Mouse (Mus musculus) midbrain, embryonic 12.5 days (tissue): Measurements from ENCODE around the gene Galntl6. TPM values are rescaled to one million over a fixed set of nuclear protein-coding genes. Genes with fewer than 3 reads are reported as not detected.
"Not testable (repeated sequence)": the region's sequence is repeated elsewhere in the genome, so short reads cannot be mapped to it uniquely, and the experiment has no call there.

ENCODE experiments used
- ATAC-seq: fragments of 200-750 bp; cut with Nextera tagmentation; 2 replicates; pipeline ENCODE4 v1.8.0; 2017; ENCODE audit warnings: low read depth, moderate TSS enrichment, moderate library complexity; ENCODE audit not compliant: low FRiP score
- H3K27ac ChIP-seq: fragments of 300-500 bp; sonication (generic); replicated peaks from 2 replicates; pipeline ENCODE4 v1.5.1; 2016; ENCODE audit warnings: mild to moderate bottlenecking
- H3K27me3 ChIP-seq: fragments of 300-500 bp; sonication (generic); 2 replicates; pipeline ENCODE4 v1.6.1; 2016; ENCODE audit warnings: mild to moderate bottlenecking
- H3K36me3 ChIP-seq: fragments of 300-500 bp; sonication (generic); 2 replicates; pipeline ENCODE4 v1.6.1; 2016
- H3K4me1 ChIP-seq: fragments of 300-500 bp; sonication (generic); 2 replicates; pipeline ENCODE4 v1.6.1; 2016
- H3K4me2 ChIP-seq: fragments of 300-500 bp; sonication (generic); replicated peaks from 2 replicates; pipeline ENCODE4 v1.6.1; 2016; ENCODE audit warnings: mild to moderate bottlenecking, moderate library complexity
- H3K4me3 ChIP-seq: fragments of 300-500 bp; sonication (generic); 2 replicates; pipeline ENCODE4 v1.5.1; 2016; ENCODE audit warnings: mild to moderate bottlenecking
- H3K9ac ChIP-seq: fragments of 300-500 bp; sonication (generic); replicated peaks from 2 replicates; pipeline ENCODE4 v1.6.1; 2016; ENCODE audit warnings: mild to moderate bottlenecking, moderate library complexity
- H3K9me3 ChIP-seq: fragments of 300-500 bp; sonication (generic); 2 replicates; pipeline ENCODE4 v1.6.1; 2016; ENCODE audit warnings: mild to moderate bottlenecking
- WGBS: fragments of 180-500 bp; shearing (Covaris S2); methylation state at CpG from one replicate; pipeline ENCODE4 v1.1.7; 2016; 5-methylcytosine and 5-hydroxymethylcytosine counted together
- polyA plus RNA-seq: library from polyadenylated mRNA; unstranded; fragments of >200 nt; fragmentation: Nextera tagmentation; extraction: Ambion mirVana; gene quantifications from 2 replicates; pipeline ENCODE4 v1.2.1, GENCODE M21; 2016

The Galntl6 gene
- polyA plus RNA-seq, 1 experiment from 2014 or later, result 2.7 TPM

DNA sequence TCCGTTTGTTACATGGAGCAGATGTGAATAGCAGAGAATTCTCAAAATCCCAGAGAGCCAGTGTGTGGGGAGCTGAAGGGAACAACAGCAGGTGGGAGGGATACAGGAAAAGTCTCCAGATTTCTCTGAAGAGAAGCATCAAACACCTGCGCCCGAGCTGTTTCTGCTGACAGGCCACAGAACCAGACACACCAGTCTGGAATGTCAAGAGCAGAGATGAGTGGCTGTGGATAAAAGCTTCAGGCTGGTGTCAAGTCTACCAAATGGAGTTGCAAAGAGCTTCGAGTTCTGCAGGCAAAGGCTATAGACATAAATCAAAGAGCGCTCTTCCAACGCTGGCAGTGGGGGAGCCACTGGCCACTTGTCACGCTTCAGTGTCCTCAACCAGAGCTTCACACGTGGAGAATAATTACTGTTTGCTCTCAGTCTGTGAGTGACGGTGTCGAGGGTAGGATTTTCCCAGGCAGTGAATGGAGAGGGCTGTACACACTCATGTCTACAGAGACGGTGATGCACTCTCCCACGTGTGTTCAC, 1139.6 kb downstream of the Galntl6 start:
- H3K4me1 ChIP-seq, result no peaks in the 10 kb centered on the region
- no peak overlapping the region for H3K9ac ChIP-seq
- H3K27ac ChIP-seq, result no peak overlapping the region
- H3K9me3 ChIP-seq, result no peaks in the 10 kb centered on the region
- H3K4me3 ChIP-seq, result no peak overlapping the region
- H3K4me2 ChIP-seq, result no peak overlapping the region
- H3K36me3 ChIP-seq, result no peaks in the 10 kb centered on the region
- H3K27me3 ChIP-seq, result peaks cover 11% of the 10 kb centered on the region
- 0 out of 2 replicates have a peak, but pooled peaks have one; percentile 41 for ATAC-seq
- 40% methylated on average over 12 of the region's 12 CpGs for WGBS

DNA sequence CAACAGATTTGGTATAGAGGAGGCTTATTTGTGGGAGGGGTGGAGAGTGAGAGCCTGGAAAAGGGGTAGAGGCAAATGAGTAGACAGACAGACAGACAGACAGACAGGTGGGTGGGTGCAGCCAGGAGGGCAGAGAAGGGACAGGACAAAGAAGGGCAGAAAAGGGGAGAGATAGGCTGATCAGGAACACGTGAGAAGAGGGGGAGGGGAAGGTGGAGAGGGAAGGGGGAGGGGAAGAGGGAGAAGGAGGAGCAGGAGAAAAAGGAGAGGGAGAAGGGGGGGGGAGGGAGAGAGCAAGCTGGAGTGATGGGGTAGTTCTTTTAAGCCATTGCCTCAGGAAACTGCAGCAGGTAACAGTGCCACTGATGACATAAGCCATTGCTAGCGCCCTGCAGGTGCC, 1144.9 kb downstream of the Galntl6 start:
- no peak overlapping the region for H3K27ac ChIP-seq
- no peaks in the 10 kb centered on the region for H3K36me3 ChIP-seq
- WGBS, result 28% methylated on average over 2 of the region's 2 CpGs
- H3K4me1 ChIP-seq, result peaks cover 13% of the 10 kb centered on the region
- H3K9ac ChIP-seq, result no peak overlapping the region
- H3K4me2 ChIP-seq, result no peak overlapping the region
- no peak overlapping the region for H3K4me3 ChIP-seq
- H3K9me3 ChIP-seq, result no peaks in the 10 kb centered on the region
- ATAC-seq, result no peak
- peaks cover 15% of the 10 kb centered on the region for H3K27me3 ChIP-seq

DNA sequence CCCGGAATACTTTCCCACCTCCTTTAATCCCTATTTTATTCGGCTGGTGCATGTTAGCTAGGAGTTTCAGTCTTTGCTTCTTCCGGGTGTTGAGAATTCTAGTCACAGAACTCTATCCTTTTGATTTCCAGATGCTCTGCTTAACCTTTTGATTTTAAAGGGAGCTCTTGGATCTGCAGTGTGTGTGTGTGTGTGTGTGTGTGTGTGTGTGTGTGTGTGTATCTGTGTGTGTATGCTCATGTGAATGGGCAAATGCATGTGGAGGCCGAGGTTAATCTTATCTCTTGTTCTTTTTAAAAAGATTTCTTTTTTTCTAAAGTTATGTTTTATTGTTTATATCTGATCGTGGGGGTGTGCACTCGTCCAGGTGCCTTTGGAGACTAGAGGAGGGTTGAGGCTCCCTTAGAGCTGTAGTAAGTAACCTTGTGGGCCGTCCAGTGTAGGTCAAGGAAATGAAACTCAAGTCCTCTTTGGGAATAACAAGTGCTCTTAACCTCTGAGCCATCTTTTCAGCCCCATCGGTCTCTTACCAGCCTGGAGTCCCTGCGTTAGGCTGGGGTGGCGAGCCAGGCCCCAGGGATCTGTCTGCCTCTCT, 1145.9 kb downstream of the Galntl6 start:
- Histone ChIP-seq H3K27ac (no peak overlapping the region), H3K36me3 (no peaks in the 10 kb centered on the region), H3K9me3 (no peaks in the 10 kb centered on the region), H3K27me3 (peaks cover 14% of the 10 kb centered on the region), H3K9ac (no peak overlapping the region), H3K4me3 (no peak overlapping the region), H3K4me1 (peaks cover 13% of the 10 kb centered on the region), H3K4me2 (peak overlapping the region; percentile 35)
- 45% methylated on average over 10 of the region's 10 CpGs for WGBS
- ATAC-seq, result no peak

DNA sequence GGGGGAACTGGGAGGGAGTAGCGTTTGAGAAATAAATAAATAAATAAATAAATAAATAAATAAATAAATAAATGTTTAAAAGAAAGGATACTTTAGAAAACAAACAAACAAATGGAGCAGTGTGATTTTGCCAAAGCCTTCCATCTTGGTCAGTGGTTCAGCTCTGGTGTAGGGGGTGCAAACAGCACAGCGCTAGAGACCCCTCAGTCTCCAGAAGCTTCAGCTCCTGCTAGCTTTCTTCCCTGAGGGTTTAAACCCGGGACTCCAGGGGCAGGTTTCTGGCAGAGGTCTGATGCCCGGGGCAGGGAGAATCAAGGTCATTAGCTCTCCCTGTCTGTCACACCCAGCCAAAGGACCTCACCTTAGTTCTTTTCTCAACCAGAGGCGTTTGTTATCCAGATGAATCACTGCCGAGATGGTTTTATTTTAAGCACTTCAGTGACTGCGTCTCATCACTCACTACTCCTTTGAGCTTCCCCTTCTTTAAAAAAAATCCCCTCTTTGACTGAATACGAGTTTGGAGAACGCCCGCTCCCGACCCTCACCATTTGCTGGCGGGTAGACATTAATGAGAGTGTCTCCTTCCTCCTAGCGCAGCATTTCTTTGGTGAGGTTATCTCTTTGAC, 1146.6 kb downstream of the Galntl6 start:
- 17% methylated on average over 13 of the region's 13 CpGs for WGBS
- peak overlapping the region; percentile 35 for H3K4me2 ChIP-seq
- H3K9ac ChIP-seq, result no peak overlapping the region
- ATAC-seq, result peak; percentile 53; the same call in 1 of the 2 replicates
- no peaks in the 10 kb centered on the region for H3K36me3 ChIP-seq
- H3K27me3 ChIP-seq, result peaks cover 14% of the 10 kb centered on the region
- H3K9me3 ChIP-seq, result no peaks in the 10 kb centered on the region
- H3K4me3 ChIP-seq, result no peak overlapping the region
- H3K27ac ChIP-seq, result no peak overlapping the region
- H3K4me1 ChIP-seq, result peaks cover 13% of the 10 kb centered on the region

DNA sequence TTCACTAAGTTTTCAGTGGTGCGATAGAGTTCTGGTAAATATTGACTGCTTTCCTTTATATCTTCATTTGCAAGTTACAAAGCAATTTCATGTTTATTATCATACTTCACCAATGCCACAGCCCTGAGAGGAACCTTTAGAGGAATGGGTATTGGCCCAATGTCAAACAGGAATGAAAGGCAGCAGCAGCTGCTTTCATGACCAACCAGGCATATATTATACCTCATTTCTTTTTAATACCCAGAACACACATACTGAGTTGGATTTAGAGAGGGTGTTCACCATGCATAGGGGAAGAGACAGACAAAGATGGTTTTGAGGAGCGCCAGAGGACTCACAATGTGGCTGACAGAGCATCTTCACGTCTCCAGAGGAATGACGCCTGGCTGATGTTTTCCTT, 1147.2 kb downstream of the Galntl6 start:
- Histone ChIP-seq H3K4me3 (no peak overlapping the region), H3K9ac (no peak overlapping the region), H3K27me3 (peaks cover 10% of the 10 kb centered on the region), H3K4me1 (peaks cover 13% of the 10 kb centered on the region), H3K27ac (no peak overlapping the region), H3K36me3 (no peaks in the 10 kb centered on the region), H3K9me3 (no peaks in the 10 kb centered on the region), H3K4me2 (no peak overlapping the region)
- ATAC-seq, result no peak
- 71% methylated on average over 4 of the region's 4 CpGs for WGBS

DNA sequence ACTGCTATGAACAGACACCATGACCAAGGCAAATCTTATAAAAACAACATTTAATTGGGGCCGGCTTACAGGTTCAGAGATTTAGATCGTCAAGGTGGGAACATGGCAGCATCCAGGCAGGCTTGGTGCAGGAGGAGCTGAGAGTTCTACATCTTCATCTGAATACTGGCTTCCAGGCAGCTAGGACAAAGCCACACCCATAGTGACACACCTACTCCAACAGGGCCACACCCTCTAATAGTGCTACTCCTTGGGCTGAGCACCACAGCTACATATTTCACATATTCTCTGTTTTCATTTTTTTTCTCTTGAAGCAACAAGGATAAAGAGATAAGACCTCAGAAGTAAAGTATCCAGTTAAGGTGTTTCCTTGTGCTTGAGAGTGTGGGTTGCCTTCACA, 1149.8 kb downstream of the Galntl6 start:
- H3K9ac ChIP-seq, H3K36me3 ChIP-seq: not testable (repeated sequence)

DNA sequence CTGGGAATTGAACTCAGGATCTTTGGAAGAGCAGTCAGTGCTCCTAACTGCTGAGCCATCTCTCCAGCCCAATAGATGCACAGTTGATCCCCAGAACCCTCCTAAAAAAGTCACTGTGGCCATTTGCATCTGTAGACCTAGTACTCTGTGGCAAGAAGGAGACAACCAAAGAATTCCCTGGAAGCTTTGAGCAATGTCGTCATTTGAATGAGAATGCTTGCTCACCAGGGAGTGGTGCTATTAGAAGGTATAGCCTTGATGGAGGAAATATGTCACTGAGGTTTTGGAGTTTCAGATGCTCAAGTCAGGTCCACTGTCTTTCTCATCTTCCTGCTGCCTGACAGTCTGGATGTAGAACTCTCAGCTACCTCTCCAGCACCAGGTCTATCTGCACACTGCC, 1151.5 kb downstream of the Galntl6 start:
- ATAC-seq, result no peak
- no peak overlapping the region for H3K9ac ChIP-seq
- H3K27ac ChIP-seq, result no peak overlapping the region
- peaks cover 6% of the 10 kb centered on the region for H3K4me1 ChIP-seq
- H3K36me3 ChIP-seq, result no peaks in the 10 kb centered on the region
- WGBS, result 69% methylated on average over 1 of the region's 1 CpGs
- H3K4me2 ChIP-seq, result no peak overlapping the region
- H3K27me3 ChIP-seq, result peaks cover 7% of the 10 kb centered on the region; the same call in 1 of the 2 replicates
- H3K4me3 ChIP-seq, result no peak overlapping the region
- H3K9me3 ChIP-seq, result no peaks in the 10 kb centered on the region

More for the DNA sequence above, 1149.8 kb downstream of the Galntl6 start:
- H3K9me3 ChIP-seq, H3K27me3 ChIP-seq, H3K27ac ChIP-seq, H3K4me2 ChIP-seq, ATAC-seq, H3K4me3 ChIP-seq: not testable (repeated sequence)
- peaks cover 13% of the 10 kb centered on the region for H3K4me1 ChIP-seq
- 81% methylated on average over 2 of the region's 2 CpGs for WGBS

DNA sequence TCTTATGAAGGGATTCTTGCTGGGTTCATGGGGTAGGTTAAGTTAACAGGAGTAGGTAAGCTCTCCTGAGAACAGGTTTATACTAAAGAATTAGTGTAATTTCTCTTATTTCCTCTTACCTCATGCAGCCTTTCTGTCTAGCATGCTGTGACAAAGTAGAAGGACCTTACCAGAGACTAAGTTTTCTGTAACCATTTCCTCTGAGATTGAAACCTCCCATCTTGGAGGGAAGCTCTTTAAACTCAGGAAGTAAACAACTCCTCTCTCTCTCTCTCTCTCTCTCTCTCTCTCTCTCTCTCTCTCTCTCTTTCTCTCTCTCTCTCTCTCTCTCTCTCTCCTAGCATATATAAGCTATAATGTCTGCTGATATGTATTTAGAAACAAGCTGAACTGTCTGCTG, 1153.6 kb downstream of the Galntl6 start:
- ATAC-seq, result no peak
- no peak overlapping the region for H3K9ac ChIP-seq
- H3K36me3 ChIP-seq, result no peaks in the 10 kb centered on the region
- no peak overlapping the region for H3K4me3 ChIP-seq
- no peak overlapping the region for H3K4me2 ChIP-seq
- H3K9me3 ChIP-seq, result no peaks in the 10 kb centered on the region
- H3K4me1 ChIP-seq, result peaks cover 3% of the 10 kb centered on the region; the same call in 1 of the 2 replicates
- H3K27me3 ChIP-seq, result no peaks in the 10 kb centered on the region
- H3K27ac ChIP-seq, result no peak overlapping the region

DNA sequence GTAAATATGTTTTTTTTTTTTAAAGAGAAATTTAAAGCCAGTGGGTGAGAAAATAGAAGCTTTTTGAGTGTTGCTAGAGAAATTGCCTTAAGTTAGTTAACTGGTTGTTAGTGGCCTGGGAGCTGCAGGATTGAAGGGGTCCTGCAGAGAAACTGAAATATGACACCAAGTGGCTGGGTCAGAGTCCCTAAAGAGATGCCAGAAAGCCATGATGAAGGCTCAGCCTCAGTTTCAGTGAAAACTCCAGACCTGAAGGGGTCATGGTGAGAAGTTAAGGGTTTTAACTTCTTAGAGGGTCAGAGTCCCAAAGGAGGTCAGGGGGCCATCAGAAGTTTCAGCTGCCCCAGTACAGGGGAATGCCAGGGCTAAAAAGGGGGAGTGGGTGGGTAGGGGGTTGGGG, 1155.0 kb downstream of the Galntl6 start:
- no peak overlapping the region for H3K27ac ChIP-seq
- H3K9ac ChIP-seq, result no peak overlapping the region
- H3K4me2 ChIP-seq, result no peak overlapping the region
- H3K4me3 ChIP-seq, result no peak overlapping the region
- no peaks in the 10 kb centered on the region for H3K27me3 ChIP-seq
- peaks cover 4% of the 10 kb centered on the region; the same call in 1 of the 2 replicates for H3K4me1 ChIP-seq
- H3K9me3 ChIP-seq, result no peaks in the 10 kb centered on the region
- no peak for ATAC-seq
- no peaks in the 10 kb centered on the region for H3K36me3 ChIP-seq

DNA sequence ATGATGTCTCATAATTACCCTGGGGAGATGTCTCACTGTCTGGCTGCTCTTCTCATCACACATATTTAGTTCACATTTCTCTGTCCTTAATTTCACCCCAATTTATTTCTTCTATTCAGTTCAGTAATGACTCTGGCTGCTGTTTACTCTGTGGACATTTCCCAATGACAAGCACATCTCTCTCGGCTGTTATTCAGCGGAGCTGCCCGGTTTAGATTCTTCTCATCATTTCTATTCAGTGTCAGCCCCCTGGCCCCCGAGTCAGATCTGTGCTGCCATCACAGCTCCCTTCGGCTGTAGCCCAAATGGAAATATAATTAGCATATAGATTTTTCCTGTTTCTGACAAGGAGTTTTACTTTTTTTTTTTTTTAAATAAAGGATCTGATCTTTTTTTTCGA, 1158.4 kb downstream of the Galntl6 start:
- WGBS, result 52% methylated on average over 6 of the region's 6 CpGs
- no peak overlapping the region for H3K4me2 ChIP-seq
- H3K27ac ChIP-seq, result no peak overlapping the region
- H3K9me3 ChIP-seq, result no peaks in the 10 kb centered on the region
- no peaks in the 10 kb centered on the region for H3K36me3 ChIP-seq
- H3K4me3 ChIP-seq, result no peak overlapping the region
- H3K27me3 ChIP-seq, result no peaks in the 10 kb centered on the region
- no peak overlapping the region for H3K9ac ChIP-seq
- ATAC-seq, result no peak
- H3K4me1 ChIP-seq, result peaks cover 4% of the 10 kb centered on the region; the same call in 1 of the 2 replicates

DNA sequence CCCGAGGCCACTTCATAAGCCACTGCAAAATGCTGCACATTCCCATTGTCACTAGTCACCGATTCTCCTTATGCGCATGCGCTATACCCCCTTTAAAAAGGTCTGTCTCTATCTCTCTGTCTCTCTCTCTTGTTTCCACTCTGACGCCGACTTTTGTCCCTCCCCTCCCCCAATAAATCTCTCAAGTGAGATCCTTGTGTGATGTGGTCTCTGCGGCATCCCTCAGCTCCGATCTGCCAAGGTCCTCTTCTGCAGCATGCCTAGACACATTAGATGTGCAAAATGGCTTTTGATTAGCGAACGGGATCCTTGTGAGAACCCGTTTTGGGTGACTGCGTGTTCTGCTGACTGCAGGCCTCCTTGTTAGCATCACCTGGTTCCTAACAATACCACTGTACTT, 1168.8 kb downstream of the Galntl6 start:
- Histone ChIP-seq H3K36me3 (no peaks in the 10 kb centered on the region), H3K4me3 (no peak overlapping the region), H3K4me2 (no peak overlapping the region), H3K9ac (no peak overlapping the region), H3K27ac (no peak overlapping the region), H3K9me3 (no peaks in the 10 kb centered on the region), H3K4me1 (no peaks in the 10 kb centered on the region), H3K27me3 (no peaks in the 10 kb centered on the region)
- WGBS, result 89% methylated on average over 12 of the region's 12 CpGs
- ATAC-seq, result no peak

DNA sequence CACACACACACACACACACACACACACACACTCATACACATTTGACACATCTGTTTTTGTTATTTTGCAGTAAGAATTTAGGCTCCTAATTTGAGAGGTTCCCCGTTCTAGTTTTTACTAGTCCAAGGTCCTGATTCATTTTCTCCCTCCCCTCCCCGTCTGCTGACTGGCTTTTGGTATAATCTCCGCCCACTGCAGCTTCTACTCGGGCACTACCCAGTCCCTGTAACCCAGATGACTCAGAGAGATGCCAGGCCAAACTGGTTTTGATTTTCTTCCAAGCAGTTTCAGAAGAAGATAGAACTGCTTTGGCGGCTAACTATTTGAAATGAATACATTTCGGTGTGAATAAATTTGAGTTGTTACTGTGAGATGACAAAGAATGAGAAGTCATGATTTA, 1170.5 kb downstream of the Galntl6 start:
- no peaks in the 10 kb centered on the region for H3K9me3 ChIP-seq
- ATAC-seq, result no peak
- H3K4me1 ChIP-seq, result no peaks in the 10 kb centered on the region
- 67% methylated on average over 6 of the region's 6 CpGs for WGBS
- no peaks in the 10 kb centered on the region for H3K27me3 ChIP-seq
- no peak overlapping the region for H3K9ac ChIP-seq
- no peak overlapping the region for H3K27ac ChIP-seq
- H3K36me3 ChIP-seq, result no peaks in the 10 kb centered on the region
- H3K4me2 ChIP-seq, result no peak overlapping the region
- H3K4me3 ChIP-seq, result no peak overlapping the region
